Mouse (Mus musculus): ENCODE measurements around the gene Gm13696. TPM values are rescaled to one million over a fixed set of nuclear protein-coding genes. Genes with fewer than 3 reads are reported as not detected.
"Not testable (repeated sequence)": the region's sequence is repeated elsewhere in the genome, so short reads cannot be mapped to it uniquely, and the experiment has no call there.

The Gm13696 gene
- not detected in 2 replicates for polyA plus RNA-seq (2015; fragmentation: Nextera tagmentation; extraction: Ambion mirVana)

GRCm38 (mm10) chr2:83972823-83973222 is at the start of gene Gm13696:
Gene Gm13696 (plus strand): TSS chr2:83973123.
- H3K4me2 ChIP-seq; H3K36me3 ChIP-seq; ATAC-seq (ENCODE audit: borderline replicate concordance, extremely low read depth, low FRiP score, low TSS enrichment); H3K9ac ChIP-seq; H3K27ac ChIP-seq; H3K4me1 ChIP-seq; H3K27me3 ChIP-seq; H3K4me3 ChIP-seq; H3K9me3 ChIP-seq: not testable (repeated sequence)
- WGBS, result no CpG with 5 or more reads among the region's 6 CpGs

DNA sequence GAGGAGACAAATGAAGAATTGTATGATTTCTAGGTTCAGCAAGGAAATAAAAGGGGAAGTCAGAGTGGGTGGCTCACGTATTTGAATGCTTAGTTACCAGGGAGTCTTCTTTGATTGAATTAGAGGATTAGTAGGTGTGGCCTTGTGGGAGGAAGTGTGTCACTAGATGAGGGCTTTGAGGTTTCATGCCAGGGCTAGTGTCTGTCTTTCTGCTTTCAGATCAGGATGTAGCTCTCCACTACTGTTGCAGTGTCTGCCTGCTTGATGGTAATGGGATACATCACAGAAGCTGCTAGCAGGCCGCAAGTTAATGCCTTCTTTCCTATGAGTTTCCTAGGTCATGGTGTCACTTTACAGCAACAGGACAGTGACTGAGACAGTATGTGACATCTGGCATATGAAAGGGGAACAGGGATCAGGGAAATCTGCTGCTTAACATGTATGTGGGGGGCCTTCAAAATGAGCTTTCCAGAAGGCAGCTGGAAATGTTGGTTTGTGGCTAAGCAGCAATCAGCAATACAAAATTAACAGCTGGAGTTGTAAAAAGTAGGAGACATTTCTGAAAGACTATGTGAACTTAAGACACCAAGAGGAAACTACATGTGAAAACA is 43.3 kb upstream of the Gm13696 start:
- Histone ChIP-seq H3K9me3 (no peaks in the 10 kb centered on the region), H3K9ac (no peak overlapping the region), H3K4me3 (no peak overlapping the region), H3K4me1 (no peaks in the 10 kb centered on the region), H3K4me2 (no peak overlapping the region), H3K27me3 (no peaks in the 10 kb centered on the region), H3K27ac (no peak overlapping the region), H3K36me3 (no peaks in the 10 kb centered on the region)
- 46% methylated on average over 2 of the region's 2 CpGs for WGBS
- no peak for ATAC-seq (ENCODE audit: borderline replicate concordance, extremely low read depth, low FRiP score, low TSS enrichment)

GRCm38 (mm10) chr2:83940931-83941361 is 32.0 kb upstream of the Gm13696 start, which contains the start of gene Zswim2:
Gene Zswim2 (minus strand): TSS chr2:83941228.
- peak within 1 kb of the TSS; percentile 13; the same call in 1 of the 2 replicates for H3K4me3 ChIP-seq
- H3K36me3 ChIP-seq, result no peaks in the 10 kb centered on the region
- 1% methylated on average over 20 of the region's 20 CpGs for WGBS
- ATAC-seq (ENCODE audit: borderline replicate concordance, extremely low read depth, low FRiP score, low TSS enrichment), result peak; percentile 39; the same call in 1 of the 2 replicates
- no peak within 1 kb of the TSS for H3K27ac ChIP-seq
- H3K9me3 ChIP-seq, result no peaks in the 10 kb centered on the region
- peak within 1 kb of the TSS; percentile 44 for H3K4me2 ChIP-seq
- no peak within 1 kb of the TSS for H3K9ac ChIP-seq
- 0 out of 2 replicates have a peak, but pooled peaks cover 5% of the 10 kb centered on the region for H3K4me1 ChIP-seq
- no peaks in the 10 kb centered on the region for H3K27me3 ChIP-seq

GRCm38 (mm10) chr2:83941378-83941777 is 31.5 kb upstream of the Gm13696 start:
- no peaks in the 10 kb centered on the region for H3K27me3 ChIP-seq
- WGBS, result 41% methylated on average over 3 of the region's 3 CpGs
- no peak for ATAC-seq (ENCODE audit: borderline replicate concordance, extremely low read depth, low FRiP score, low TSS enrichment)
- peak overlapping the region; percentile 44 for H3K4me2 ChIP-seq
- H3K9me3 ChIP-seq, result no peaks in the 10 kb centered on the region
- H3K4me1 ChIP-seq, result 0 out of 2 replicates have a peak, but pooled peaks cover 5% of the 10 kb centered on the region
- no peak overlapping the region for H3K4me3 ChIP-seq
- no peaks in the 10 kb centered on the region for H3K36me3 ChIP-seq
- H3K27ac ChIP-seq, result no peak overlapping the region
- H3K9ac ChIP-seq, result no peak overlapping the region

DNA sequence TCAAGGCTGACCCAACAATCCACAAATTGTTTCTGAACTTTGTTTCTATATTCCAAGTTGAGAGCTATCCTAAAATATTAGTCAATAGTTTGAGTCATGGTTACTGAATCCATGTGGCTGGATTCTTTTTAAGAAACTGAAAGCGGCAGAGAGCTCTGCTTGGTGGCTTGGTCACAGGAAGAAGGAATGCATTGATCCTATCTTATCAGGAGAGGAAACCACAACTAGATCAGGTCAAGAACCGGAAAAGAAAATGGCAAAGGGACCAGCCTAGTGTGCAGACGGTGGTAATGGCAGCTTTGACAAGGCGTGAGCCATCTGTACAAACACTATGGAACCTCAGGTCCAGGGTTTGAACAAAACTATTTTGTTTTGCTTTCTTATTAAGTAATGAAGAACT is 31.1 kb upstream of the Gm13696 start:
- no peaks in the 10 kb centered on the region for H3K27me3 ChIP-seq
- WGBS, result 36% methylated on average over 4 of the region's 4 CpGs
- no peaks in the 10 kb centered on the region for H3K9me3 ChIP-seq
- H3K4me1 ChIP-seq, result 0 out of 2 replicates have a peak, but pooled peaks cover 5% of the 10 kb centered on the region
- H3K9ac ChIP-seq, result no peak overlapping the region
- H3K4me2 ChIP-seq, result no peak overlapping the region
- no peak for ATAC-seq (ENCODE audit: borderline replicate concordance, extremely low read depth, low FRiP score, low TSS enrichment)
- H3K4me3 ChIP-seq, result no peak overlapping the region
- no peaks in the 10 kb centered on the region for H3K36me3 ChIP-seq
- H3K27ac ChIP-seq, result no peak overlapping the region

DNA sequence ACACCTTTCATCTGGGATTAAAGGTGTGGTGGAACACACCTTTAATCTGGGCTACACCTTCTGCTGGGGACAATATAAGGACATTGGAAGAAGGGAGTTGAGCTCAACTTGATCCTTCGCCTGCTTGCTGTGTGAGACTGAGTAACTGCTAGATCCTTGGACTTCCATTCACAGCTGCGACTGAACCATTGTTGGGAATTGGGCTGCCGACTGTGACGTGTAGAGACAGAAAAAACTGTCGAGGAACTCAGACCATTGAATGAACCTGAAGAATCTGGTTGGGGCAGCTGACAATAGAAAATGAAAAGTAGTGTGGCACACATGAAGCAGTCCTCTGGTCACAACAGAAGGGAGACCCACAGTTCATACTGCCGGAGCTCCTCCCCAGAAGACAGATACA is 17.5 kb upstream of the Gm13696 start, which contains the start of gene Gm13698:
TSS of gene Gm13698 (plus strand) at position 301 of the 400 bp plus-strand sequence.
- not testable (repeated sequence) for H3K4me3 ChIP-seq; H3K27me3 ChIP-seq; ATAC-seq (ENCODE audit: borderline replicate concordance, extremely low read depth, low FRiP score, low TSS enrichment); H3K4me2 ChIP-seq; H3K9me3 ChIP-seq; H3K4me1 ChIP-seq; H3K9ac ChIP-seq; H3K36me3 ChIP-seq; H3K27ac ChIP-seq
- no CpG with 5 or more reads among the region's 6 CpGs for WGBS

GRCm38 (mm10) chr2:83961203-83961602 is 11.7 kb upstream of the Gm13696 start, which contains the start of gene Gm13693:
Gene Gm13693 (plus strand): TSS chr2:83961503.
- H3K27me3 ChIP-seq; H3K9ac ChIP-seq; H3K36me3 ChIP-seq; H3K4me3 ChIP-seq; H3K4me1 ChIP-seq; H3K9me3 ChIP-seq; H3K4me2 ChIP-seq; ATAC-seq (ENCODE audit: borderline replicate concordance, extremely low read depth, low FRiP score, low TSS enrichment); H3K27ac ChIP-seq: not testable (repeated sequence)
- no CpG with 5 or more reads among the region's 6 CpGs for WGBS

GRCm38 (mm10) chr2:83967013-83967412 is 5.9 kb upstream of the Gm13696 start, which contains the start of gene Gm13695:
Gene Gm13695 (plus strand): TSS chr2:83967313.
- not testable (repeated sequence) for H3K4me2 ChIP-seq; H3K27ac ChIP-seq; H3K4me3 ChIP-seq; H3K27me3 ChIP-seq; H3K36me3 ChIP-seq; H3K9ac ChIP-seq; H3K9me3 ChIP-seq; ATAC-seq (ENCODE audit: borderline replicate concordance, extremely low read depth, low FRiP score, low TSS enrichment); H3K4me1 ChIP-seq
- no CpG with 5 or more reads among the region's 6 CpGs for WGBS

- not testable (repeated sequence) for H3K27ac ChIP-seq; H3K9me3 ChIP-seq; H3K4me1 ChIP-seq; H3K4me3 ChIP-seq; H3K36me3 ChIP-seq; H3K9ac ChIP-seq; H3K27me3 ChIP-seq; ATAC-seq (ENCODE audit: borderline replicate concordance, extremely low read depth, low FRiP score, low TSS enrichment); H3K4me2 ChIP-seq
- WGBS, result no CpG with 5 or more reads among the region's 6 CpGs
Observed at GRCm38 (mm10) chr2:83978633-83979032, 5.7 kb downstream of the Gm13696 start, which contains the start of gene Gm13694. Gene Gm13694 (plus strand): TSS chr2:83978933.

DNA sequence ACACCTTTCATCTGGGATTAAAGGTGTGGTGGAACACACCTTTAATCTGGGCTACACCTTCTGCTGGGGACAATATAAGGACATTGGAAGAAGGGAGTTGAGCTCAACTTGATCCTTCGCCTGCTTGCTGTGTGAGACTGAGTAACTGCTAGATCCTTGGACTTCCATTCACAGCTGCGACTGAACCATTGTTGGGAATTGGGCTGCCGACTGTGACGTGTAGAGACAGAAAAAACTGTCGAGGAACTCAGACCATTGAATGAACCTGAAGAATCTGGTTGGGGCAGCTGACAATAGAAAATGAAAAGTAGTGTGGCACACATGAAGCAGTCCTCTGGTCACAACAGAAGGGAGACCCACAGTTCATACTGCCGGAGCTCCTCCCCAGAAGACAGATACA is 11.5 kb downstream of the Gm13696 start, which contains the start of gene Gm13697:
TSS of gene Gm13697 (plus strand) at position 301 of the 400 bp plus-strand sequence.
- not testable (repeated sequence) for H3K9me3 ChIP-seq; H3K4me3 ChIP-seq; H3K36me3 ChIP-seq; H3K27me3 ChIP-seq; H3K4me2 ChIP-seq; H3K4me1 ChIP-seq; H3K9ac ChIP-seq; H3K27ac ChIP-seq; ATAC-seq (ENCODE audit: borderline replicate concordance, extremely low read depth, low FRiP score, low TSS enrichment)
- WGBS, result no CpG with 5 or more reads among the region's 6 CpGs

- H3K9ac ChIP-seq; H3K4me2 ChIP-seq; H3K9me3 ChIP-seq; H3K27me3 ChIP-seq; ATAC-seq (ENCODE audit: borderline replicate concordance, extremely low read depth, low FRiP score, low TSS enrichment); H3K36me3 ChIP-seq; H3K4me3 ChIP-seq; H3K4me1 ChIP-seq; H3K27ac ChIP-seq: not testable (repeated sequence)
- WGBS, result no CpG with 5 or more reads among the region's 6 CpGs
Observed at GRCm38 (mm10) chr2:83990253-83990652, 17.3 kb downstream of the Gm13696 start, which contains the start of gene Gm13691. Gene Gm13691 (plus strand): TSS chr2:83990553.

GRCm38 (mm10) chr2:83993639-83994255 is 20.8 kb downstream of the Gm13696 start:
- H3K4me2 ChIP-seq, H3K4me1 ChIP-seq, H3K9ac ChIP-seq, H3K27ac ChIP-seq, H3K36me3 ChIP-seq, H3K9me3 ChIP-seq, H3K27me3 ChIP-seq: not testable (repeated sequence)
- 0 out of 2 replicates have a peak overlapping the region, but pooled peaks have one; percentile 9 for H3K4me3 ChIP-seq
- peak; percentile 69; the same call in 1 of the 2 replicates for ATAC-seq (ENCODE audit: borderline replicate concordance, extremely low read depth, low FRiP score, low TSS enrichment)
- WGBS, result 22% methylated on average over 8 of the region's 9 CpGs
